Mouse (Mus musculus): ENCODE measurements around the gene Cpsf6.

- TF ChIP-seq TAL1 (IDR thresholded peaks at IDR 0.05; ENCODE audit: low read length) (no peak), GATA1 (IDR thresholded peaks at IDR 0.05; ENCODE audit: low read length) (no peak)
These were observed 43.5 kb upstream of the Cpsf6 start for GRCm38 (mm10) chr10:117423025-117424002.
